Mouse (Mus musculus) heart, postnatal 0 days (tissue): ENCODE results near the gene Gm20075. TPM values are rescaled to one million over a fixed set of nuclear protein-coding genes. Genes with fewer than 3 reads are reported as not detected.
"Not testable (repeated sequence)": the region's sequence is repeated elsewhere in the genome, so short reads cannot be mapped to it uniquely, and the experiment has no call there.

ENCODE experiments used
- ATAC-seq: fragments of 200-750 bp; cut with Nextera tagmentation; 2 replicates; pipeline ENCODE4 v1.8.0; 2017; ENCODE audit warnings: low read depth, moderate number of reproducible peaks, moderate library complexity; ENCODE audit not compliant: insufficient read depth
- DNase-seq: peaks from one replicate; pipeline ENCODE4 v3.0.0-alpha.2; 2016; ENCODE audit warnings: low spot score
- H3K27ac ChIP-seq: fragments of 300-500 bp; sonication (generic); 2 replicates; pipeline ENCODE4 v1.5.1; 2014; ENCODE audit warnings: low read depth, mild to moderate bottlenecking
- H3K27me3 ChIP-seq: fragments of 300-500 bp; sonication (generic); 2 replicates; pipeline ENCODE4 v1.6.1; 2014; ENCODE audit warnings: low read length, mixed read lengths; ENCODE audit not compliant: control insufficient read depth, insufficient read depth
- H3K36me3 ChIP-seq: fragments of 300-500 bp; sonication (generic); replicated peaks from 2 replicates; pipeline ENCODE4 v1.6.1; 2014; ENCODE audit warnings: low read length, mixed read lengths; ENCODE audit not compliant: control insufficient read depth, insufficient read depth
- H3K4me1 ChIP-seq: fragments of 300-500 bp; sonication (generic); 2 replicates; pipeline ENCODE4 v1.6.1; 2014; ENCODE audit warnings: antibody characterized with exemption; ENCODE audit not compliant: control insufficient read depth, insufficient read depth
- H3K4me2 ChIP-seq: fragments of 300-500 bp; sonication (generic); 2 replicates; pipeline ENCODE4 v1.6.1; 2014; ENCODE audit warnings: low read depth, mild to moderate bottlenecking, low read length, moderate library complexity
- H3K4me3 ChIP-seq: fragments of 300-500 bp; sonication (generic); 2 replicates; pipeline ENCODE4 v1.5.1; 2014; ENCODE audit warnings: low read depth, low read length
- H3K9ac ChIP-seq: fragments of 300-500 bp; sonication (generic); replicated peaks from 2 replicates; pipeline ENCODE4 v1.6.1; 2014; ENCODE audit warnings: low read depth, low read length, mixed read lengths
- H3K9me3 ChIP-seq: fragments of 300-500 bp; sonication (generic); replicated peaks from 2 replicates; pipeline ENCODE4 v1.6.1; 2016; ENCODE audit warnings: low read length; ENCODE audit not compliant: control insufficient read depth
- CTCF ChIP-seq: IDR thresholded peaks from 2 replicates; pipeline ENCODE4 v1.5.1; 2016; ENCODE audit warnings: antibody characterized with exemption, control low read depth, low read depth
- EP300 ChIP-seq: IDR thresholded peaks from 2 replicates; pipeline ENCODE4 v1.6.1; 2016; ENCODE audit warnings: antibody characterized with exemption, low read depth
- WGBS: fragments of 180-500 bp; shearing (Covaris S2); extraction: QIAGEN DNeasy Blood & Tissue Kit; methylation state at CpG from one replicate; pipeline ENCODE4 v1.1.7; 2014; 5-methylcytosine and 5-hydroxymethylcytosine counted together
- polyA plus RNA-seq: library from polyadenylated mRNA; unstranded; fragments of >200 nt; fragmentation: Nextera tagmentation; extraction: Ambion mirVana; gene quantifications from 2 replicates; pipeline ENCODE4 v1.2.1, GENCODE M21; 2015
- total RNA-seq: library from RNA; depleted of rRNA; stranded (reverse); fragments of >200 nt; gene quantifications from 2 replicates; pipeline ENCODE4 v1.2.3, GENCODE M21; 2014; ENCODE audit warnings: low replicate concordance

The Gm20075 gene
- total and polyA plus RNA-seq, 2 experiments from 2014 or later, result 1.9 to 31.3 TPM

GRCm38 (mm10) chr13:96106367-96106766 is 25.2 kb upstream of the Gm20075 start:
- Histone ChIP-seq H3K4me3 (no peak overlapping the region), H3K4me2 (no peak overlapping the region), H3K9me3 (no peaks in the 10 kb centered on the region), H3K36me3 (no peaks in the 10 kb centered on the region), H3K4me1 (no peaks in the 10 kb centered on the region), H3K9ac (no peak overlapping the region), H3K27me3 (no peaks in the 10 kb centered on the region), H3K27ac (no peak overlapping the region)
- WGBS, result 70% methylated on average over 4 of the region's 4 CpGs
- no peak for ATAC-seq
- TF ChIP-seq CTCF (no peak), EP300 (no peak)
- DNase-seq, result no peak

DNA sequence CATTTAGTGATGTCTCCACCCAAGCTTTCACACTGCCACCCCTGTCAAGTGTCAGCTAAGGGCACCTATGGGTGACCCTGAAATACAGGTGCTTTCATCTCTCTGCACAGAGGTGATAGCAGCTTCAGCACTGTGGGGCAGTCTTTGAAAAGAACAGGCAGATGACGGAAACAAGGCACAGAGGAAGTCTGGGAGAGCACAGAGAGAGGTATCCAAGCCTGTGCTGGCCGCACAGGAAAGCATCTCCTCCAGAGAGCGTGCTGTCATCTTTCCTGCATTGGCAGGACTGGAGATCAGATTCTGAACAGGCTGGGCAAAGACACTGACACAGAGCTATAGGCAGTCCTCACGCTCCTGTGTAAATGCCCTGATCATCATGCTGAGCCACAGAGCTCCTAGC is 9.8 kb upstream of the Gm20075 start:
- H3K9me3 ChIP-seq, result no peaks in the 10 kb centered on the region
- DNase-seq (no peak), ATAC-seq (no peak)
- H3K27me3 ChIP-seq, result no peaks in the 10 kb centered on the region
- no peaks in the 10 kb centered on the region for H3K4me1 ChIP-seq
- no peaks in the 10 kb centered on the region for H3K36me3 ChIP-seq
- no peak overlapping the region for H3K27ac ChIP-seq
- H3K9ac ChIP-seq, result no peak overlapping the region
- TF ChIP-seq EP300 (no peak), CTCF (no peak)
- H3K4me3 ChIP-seq, result no peak overlapping the region
- no peak overlapping the region for H3K4me2 ChIP-seq
- WGBS, result 49% methylated on average over 4 of the region's 4 CpGs

GRCm38 (mm10) chr13:96085581-96086302 is 4.6 kb upstream of the Gm20075 start:
- ATAC-seq (no peak), DNase-seq (no peak)
- Histone ChIP-seq H3K9ac (no peak overlapping the region), H3K4me3 (no peak overlapping the region), H3K4me2 (no peak overlapping the region), H3K36me3 (no peaks in the 10 kb centered on the region), H3K27me3 (no peaks in the 10 kb centered on the region), H3K4me1 (no peaks in the 10 kb centered on the region), H3K9me3 (no peaks in the 10 kb centered on the region), H3K27ac (no peak overlapping the region)
- 86% methylated on average over 7 of the region's 7 CpGs for WGBS
- no peak for TF ChIP-seq CTCF
- TF ChIP-seq EP300, result no peak

DNA sequence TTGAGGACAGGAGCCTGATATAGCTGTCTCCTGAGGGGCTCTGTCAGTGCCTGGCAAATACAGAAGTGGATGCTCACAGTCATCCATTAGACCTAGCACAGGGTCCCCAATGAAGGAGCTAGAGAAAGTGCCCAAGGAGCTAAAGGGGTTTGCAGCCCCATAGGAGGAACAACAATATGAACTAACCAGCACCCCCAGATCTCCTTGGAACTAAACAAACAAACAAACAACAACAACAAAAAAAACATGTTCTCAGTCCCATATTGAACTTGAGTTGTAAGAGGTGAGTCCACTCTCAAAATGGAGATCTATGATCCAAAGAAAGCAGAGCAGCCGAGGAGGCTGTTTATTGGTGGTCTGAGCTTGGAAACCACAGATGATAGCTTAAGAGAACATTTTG is 578 bp upstream of the Gm20075 start, which contains the start of gene Gm17190:
Gene Gm17190, plus strand, starts transcription at position 301 of the 400 bp plus-strand sequence.
- not testable (repeated sequence) for ATAC-seq, H3K36me3 ChIP-seq, H3K4me1 ChIP-seq

GRCm38 (mm10) chr13:96073555-96073954 is 7.6 kb downstream of the Gm20075 start:
- Histone ChIP-seq H3K9ac (no peak overlapping the region), H3K27me3 (no peaks in the 10 kb centered on the region), H3K27ac (no peak overlapping the region), H3K4me3 (no peak overlapping the region), H3K4me2 (no peak overlapping the region), H3K9me3 (no peaks in the 10 kb centered on the region), H3K4me1 (no peaks in the 10 kb centered on the region), H3K36me3 (no peaks in the 10 kb centered on the region)
- ATAC-seq (no peak), DNase-seq (no peak)
- TF ChIP-seq CTCF, result no peak
- no peak for TF ChIP-seq EP300
- WGBS, result 66% methylated on average over 8 of the region's 8 CpGs

More for the DNA sequence above, 578 bp upstream of the Gm20075 start, which contains the start of gene Gm17190:
- not testable (repeated sequence) for H3K9me3 ChIP-seq, H3K4me2 ChIP-seq, H3K27ac ChIP-seq, H3K9ac ChIP-seq, H3K4me3 ChIP-seq, DNase-seq, H3K27me3 ChIP-seq
- WGBS, result 79% methylated on average over 1 of the region's 1 CpGs

- no peak for TF ChIP-seq CTCF
- no peak for TF ChIP-seq EP300
- no peak overlapping the region for H3K4me3 ChIP-seq
- H3K4me1 ChIP-seq, result no peaks in the 10 kb centered on the region
- no peak overlapping the region for H3K9ac ChIP-seq
- 74% methylated on average over 3 of the region's 3 CpGs for WGBS
- H3K9me3 ChIP-seq, result no peaks in the 10 kb centered on the region
- ATAC-seq (no peak), DNase-seq (no peak)
- no peak overlapping the region for H3K27ac ChIP-seq
- no peaks in the 10 kb centered on the region for H3K36me3 ChIP-seq
- H3K4me2 ChIP-seq, result no peak overlapping the region
- no peaks in the 10 kb centered on the region for H3K27me3 ChIP-seq
Measured at GRCm38 (mm10) chr13:96052755-96053154, 28.4 kb downstream of the Gm20075 start.
